Mouse (Mus musculus): ENCODE results near the gene Tead1.

Tead1 gene

DNA sequence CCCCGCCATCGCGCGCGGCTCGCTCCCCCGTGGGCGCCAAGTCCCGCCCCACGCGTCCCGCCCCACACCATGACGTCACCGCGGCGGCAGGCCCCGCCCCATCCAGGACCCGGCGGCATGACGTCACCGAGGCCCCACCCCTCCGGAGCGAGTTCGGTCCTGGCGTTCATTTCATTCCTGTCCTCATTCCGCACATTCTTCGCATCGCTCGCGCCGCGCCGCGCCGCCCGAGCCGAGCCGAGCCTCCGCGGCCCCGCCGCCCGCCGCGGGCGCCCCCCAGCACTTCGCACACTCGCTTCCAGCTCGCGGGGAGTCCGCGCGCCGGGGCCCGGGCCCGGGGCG lies at the start of gene Tead1:
Gene Tead1 (plus strand): TSS at position 148 of the 342 bp plus-strand sequence.
- peak; percentile 86 for DNase-seq (ENCODE audit: low read depth, low spot score)

DNA sequence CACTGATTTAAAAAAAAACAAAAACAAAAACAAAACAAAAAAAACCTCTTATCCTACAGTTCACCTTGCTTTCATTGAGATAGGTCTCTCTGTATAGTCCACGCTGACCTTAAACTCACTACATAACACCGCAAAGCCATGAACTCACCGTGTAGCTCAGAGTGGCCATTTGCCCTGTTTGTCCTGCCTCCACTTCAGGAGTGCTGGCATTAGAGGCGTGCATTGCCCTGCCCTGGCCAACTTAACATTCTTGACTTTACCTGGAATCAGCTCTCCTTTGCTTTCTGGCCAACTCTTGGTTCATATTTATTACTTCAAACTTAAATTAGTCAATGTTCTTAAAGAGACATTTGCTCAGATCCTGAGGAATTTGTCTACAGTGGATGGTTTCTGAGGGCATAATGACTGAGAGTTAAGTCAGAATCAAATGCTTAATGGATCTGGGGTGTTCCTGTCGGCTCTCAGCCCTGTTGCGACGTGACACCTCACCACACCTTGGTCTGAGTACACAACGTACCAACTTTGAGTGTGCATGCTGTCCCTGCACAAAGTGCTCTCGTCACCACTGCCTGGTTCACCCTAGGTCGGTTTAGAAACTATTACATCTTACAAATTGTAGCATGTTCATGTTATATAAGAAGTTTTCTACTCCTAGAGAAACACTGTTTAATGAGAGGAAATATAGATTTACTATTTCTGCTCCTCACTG lies 44.5 kb upstream of the Tead1 start:
- no peak for DNase-seq (ENCODE audit: low read depth, low spot score)

DNA sequence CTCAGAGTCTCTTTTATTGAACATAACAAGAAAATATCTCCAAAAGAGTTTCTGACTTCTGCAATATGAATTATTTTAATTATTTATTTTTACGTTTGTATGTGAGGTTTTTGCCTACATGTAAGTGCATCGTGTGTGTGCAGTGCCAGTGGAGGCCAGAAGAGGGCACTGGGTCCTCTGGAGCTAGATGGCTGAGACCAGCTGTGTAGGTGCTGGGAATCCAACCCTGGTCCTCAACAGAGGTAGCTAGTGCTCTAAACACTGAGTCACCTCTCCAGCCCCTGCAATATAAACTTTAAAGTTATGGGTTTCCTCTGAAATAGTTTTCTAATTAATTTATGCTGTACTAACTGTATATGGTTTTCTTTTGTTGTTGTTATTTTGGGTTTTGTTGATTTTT lies 43.2 kb upstream of the Tead1 start:
- DNase-seq (ENCODE audit: low read depth, low spot score), result no peak

DNA sequence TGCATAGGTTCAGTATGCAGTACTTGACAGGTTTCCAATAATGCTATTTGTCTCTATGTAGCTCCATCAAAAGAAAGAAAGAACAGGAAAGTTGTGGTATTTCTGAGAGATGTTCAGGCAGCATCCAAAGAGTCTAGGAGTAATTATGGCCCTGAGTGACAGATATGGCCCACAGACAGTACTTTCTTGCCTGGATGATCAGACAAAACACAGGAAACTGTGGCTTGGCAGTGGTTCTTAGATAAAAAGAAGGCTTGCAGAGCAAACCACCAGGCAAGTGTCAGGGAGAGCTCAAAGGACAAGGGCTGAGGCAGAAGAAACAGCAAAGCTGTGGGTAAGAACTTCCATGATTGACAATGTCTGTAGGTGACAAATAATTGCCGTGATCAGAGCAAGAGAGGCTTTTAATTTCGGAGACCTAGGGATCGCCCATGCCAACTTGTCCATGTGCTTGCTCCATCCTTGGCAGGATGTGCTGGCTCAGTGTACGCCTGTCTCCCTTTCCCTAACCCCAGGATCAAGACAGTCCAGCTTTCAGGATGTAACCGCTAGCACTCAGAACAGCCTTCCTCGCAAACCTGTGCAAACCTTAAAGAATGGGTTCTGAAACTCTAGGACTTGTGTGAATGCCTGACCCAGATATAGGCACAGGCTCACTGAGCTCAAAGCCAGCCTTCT lies 35.1 kb upstream of the Tead1 start:
- DNase-seq (ENCODE audit: low read depth, low spot score), result no peak

DNA sequence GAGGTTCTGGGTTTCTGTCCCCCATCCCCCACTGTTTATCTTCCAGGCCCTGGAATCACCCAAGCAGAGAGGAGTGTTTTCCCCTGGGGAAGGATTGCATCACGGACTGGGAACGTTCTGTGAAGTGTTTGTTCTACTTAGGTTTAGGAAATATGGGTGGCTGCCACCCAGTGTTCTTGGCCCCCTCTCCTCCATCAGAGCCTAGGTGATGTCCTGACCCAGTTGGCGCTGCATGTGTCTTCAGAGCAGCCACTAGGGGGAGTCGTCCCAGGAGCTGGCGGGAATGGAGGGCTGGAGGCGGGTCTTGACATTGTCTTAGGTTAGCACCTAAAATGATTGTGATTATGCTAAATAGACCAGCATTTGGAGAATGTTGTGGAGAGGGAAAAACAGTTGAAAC lies 34.4 kb upstream of the Tead1 start:
- peak; percentile 52 for DNase-seq (ENCODE audit: low read depth, low spot score)

DNA sequence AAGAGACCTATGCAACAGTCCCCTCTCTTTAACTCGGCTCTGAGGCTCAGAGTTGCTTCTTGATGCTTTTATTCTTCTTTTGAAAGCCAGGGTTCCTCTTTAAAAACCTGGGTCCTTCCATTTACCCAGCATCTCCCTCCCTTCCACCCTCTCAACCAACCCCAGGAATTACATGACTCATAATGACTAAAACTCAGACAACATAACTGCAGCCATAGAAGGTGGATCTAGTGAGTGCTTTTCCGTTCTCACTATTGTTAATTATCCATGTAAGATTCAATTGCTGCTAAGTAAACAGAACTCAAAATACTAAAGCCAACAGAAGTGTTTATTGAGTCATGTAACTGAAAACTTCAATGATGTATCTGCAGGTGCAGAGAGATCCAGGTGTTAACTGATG lies 33.4 kb upstream of the Tead1 start:
- no peak for DNase-seq (ENCODE audit: low read depth, low spot score)

DNA sequence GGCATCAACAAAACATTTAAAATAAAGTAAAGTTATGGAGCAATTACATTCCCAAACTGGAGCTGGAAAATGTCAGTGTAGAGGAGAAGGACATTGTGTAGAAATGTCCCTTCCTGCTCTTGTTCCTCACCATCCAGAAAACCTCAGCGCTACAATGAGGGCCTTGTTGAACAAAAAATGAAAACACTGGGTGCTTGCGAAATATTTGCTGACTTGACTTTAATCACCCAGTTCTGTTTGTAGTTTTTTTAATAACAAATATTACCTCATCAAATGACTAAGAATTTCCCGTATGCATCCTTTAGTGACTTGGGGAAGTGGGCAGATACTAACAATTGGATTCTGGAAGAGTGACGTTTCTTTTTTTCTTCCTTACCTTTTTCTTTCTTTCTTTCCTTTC lies 31.7 kb upstream of the Tead1 start:
- no peak for DNase-seq (ENCODE audit: low read depth, low spot score)

DNA sequence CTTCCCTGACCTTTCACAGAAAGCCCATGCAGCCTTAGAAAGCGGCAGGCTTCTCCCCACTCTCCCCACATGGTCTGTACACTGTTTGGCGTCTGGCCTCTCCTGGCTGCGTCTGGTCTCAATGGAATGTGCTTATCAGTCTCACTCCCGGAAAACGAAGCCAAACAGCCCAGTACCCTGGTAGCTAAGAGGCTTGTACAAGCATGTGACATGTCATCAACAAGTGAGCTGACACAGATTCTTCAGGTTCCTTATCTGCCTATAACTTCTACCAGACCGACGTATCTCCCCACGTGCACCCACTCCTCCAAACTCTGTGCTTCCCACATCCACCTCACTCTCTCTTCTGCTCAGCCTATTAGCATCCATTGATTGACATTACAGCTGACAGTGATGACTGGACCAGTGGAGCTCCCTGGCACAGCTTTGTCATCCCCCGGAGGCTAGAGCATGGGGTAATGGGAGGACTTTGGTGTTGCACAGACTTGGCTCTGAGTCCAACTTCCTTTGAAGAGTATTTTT lies 22.9 kb upstream of the Tead1 start:
- DNase-seq (ENCODE audit: low read depth, low spot score), result peak; percentile 22

DNA sequence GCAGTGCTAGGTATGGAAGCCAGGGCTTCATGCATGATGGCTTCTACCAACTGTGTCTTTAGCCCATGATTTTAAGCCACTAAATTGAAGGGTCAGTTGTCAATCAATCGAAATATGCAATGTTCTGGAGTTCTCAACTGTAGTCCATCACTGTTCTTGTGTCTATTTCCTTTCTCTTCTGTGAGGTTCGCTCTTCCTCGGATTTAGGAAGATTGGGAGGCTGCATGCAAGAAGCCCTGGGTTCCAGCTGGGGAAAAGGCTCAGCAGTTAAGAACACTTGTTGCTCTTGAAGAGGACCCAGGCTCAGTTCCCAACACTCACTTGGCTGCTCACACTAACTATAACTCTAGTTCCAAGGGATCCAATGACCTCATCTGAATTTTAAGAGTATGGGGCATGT lies 20.2 kb upstream of the Tead1 start:
- DNase-seq (ENCODE audit: low read depth, low spot score), result no peak

DNA sequence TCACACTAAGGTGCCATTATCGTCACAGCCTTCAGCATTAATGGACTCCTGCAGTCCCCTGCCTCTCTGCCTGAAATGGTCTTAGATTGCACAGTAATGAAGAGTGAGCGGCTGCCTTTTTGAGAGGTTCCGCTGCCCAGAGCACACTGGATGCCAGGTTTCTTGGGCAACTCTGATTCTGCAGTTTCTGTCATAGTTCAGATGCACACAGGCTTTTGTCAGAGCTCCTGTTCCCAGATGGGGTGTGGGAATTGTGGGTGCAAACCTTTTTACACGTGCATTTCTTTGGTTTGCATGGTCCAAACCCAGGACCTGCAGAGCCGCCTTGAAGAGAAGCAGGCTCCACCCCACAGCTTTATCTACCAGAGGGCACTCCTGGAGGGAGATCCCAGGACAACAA lies 19.3 kb upstream of the Tead1 start:
- DNase-seq (ENCODE audit: low read depth, low spot score), result no peak

DNA sequence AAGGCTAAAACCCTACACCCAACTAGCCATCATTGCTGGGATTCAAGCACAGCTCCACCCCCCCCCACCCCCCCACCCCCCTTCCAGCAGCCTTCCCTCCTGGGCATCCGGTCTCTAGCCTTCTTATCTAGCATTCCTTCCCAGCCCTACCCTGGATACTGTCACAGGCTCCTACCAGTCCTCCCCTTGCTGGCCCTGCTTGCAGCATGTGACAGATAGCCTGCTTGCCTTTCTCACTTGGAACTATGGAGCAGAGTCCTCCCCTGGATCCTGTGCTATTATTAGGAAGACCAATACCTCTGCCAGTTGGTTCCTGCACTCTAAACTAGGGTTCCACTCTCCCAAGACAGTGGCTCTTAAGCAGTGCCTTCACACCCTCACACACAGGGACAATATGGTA lies 18.8 kb upstream of the Tead1 start:
- peak; percentile 7 for DNase-seq (ENCODE audit: low read depth, low spot score)

DNA sequence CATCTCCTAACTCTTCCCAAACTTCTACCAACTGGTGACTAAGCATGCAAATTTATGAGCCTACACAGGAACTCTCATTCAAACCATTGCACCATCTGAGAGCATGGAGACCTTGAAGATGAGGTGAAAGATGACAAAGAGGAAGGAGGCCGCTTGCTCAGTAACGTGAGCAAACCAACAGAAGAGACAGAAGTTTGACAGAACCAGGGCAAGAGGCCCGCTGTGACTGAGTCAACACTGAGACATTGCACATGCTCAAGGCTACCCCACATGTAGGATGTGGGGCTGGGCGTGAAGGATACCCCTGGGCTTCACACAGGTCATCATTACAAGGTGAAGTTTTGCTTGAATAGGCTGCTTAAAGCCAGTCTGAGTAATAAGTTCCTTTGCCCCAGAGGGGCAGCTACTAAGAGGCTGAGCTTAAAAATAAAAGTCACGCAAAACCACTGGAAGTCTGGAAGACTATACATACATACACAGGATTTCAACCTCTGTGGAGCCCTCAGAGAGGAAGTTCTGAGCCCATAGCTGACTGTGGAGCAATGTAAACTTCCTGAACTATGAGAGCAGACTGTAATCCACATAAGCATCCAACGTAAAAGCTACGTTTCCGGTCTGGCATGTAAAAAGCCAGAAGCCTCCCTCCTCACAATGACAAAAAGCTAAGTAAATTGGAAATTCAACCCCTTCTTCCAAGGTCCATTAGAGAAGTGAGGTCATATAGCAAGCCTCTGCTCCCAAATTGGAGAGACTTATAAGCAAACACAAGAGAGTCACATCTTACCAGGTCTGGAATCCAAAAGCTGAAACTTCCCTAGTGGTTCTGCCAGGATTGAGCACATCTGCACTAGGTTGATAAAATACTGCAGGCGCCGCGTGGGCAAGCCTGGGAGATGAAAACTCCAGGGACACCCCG lies 16.5 kb upstream of the Tead1 start:
- DNase-seq (ENCODE audit: low read depth, low spot score), result peak; percentile 20

DNA sequence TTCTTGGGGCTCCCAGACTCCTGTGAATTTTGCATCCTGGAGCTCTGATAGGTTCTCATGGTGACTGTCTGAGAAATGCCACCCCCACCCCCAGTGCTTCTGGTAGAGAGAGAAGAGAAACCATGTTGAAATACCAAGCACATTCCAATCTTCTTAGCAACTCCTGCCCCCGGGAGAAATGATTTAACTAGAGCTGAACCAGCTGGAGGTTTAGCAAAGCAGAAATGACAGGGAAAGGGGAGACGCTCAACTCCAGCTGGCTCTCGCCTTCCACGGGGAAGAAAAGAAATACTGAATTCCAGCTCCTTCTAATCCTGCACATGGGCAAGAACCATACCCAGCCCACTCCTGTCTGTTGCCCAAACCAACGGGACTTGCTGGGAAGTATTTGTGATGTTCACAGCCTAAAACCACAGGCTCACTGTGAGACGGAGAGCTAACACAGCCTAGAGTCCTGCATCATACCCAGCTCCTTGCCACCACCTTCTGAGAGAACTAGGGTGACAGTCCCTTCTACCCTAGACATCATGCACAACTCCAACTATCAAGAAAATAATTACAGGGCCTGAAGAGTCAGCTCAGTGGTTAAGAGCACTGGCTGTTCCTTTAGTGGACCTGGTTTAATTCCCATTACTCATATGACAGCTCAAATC lies 15.7 kb upstream of the Tead1 start:
- DNase-seq (ENCODE audit: low read depth, low spot score), result peak; percentile 21

DNA sequence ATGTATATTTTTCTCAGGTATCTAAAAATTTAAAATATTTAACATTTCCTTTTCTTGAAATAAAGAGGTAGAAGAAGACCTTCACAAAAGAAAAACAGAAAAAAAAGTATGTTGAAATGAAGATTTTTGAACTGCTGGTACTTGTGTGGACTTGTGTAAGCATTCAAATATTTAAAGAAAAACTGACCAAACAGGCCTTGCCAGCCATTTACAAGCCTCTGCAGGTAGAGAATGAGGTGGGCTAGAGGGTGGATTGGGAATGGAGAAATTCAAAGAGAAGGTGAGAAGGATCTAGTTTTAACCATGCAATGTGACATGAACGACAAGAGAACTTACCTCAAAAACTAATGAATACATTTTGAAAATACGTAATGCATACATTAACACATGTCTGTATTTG lies 9.1 kb upstream of the Tead1 start:
- DNase-seq (ENCODE audit: low read depth, low spot score), result no peak

DNA sequence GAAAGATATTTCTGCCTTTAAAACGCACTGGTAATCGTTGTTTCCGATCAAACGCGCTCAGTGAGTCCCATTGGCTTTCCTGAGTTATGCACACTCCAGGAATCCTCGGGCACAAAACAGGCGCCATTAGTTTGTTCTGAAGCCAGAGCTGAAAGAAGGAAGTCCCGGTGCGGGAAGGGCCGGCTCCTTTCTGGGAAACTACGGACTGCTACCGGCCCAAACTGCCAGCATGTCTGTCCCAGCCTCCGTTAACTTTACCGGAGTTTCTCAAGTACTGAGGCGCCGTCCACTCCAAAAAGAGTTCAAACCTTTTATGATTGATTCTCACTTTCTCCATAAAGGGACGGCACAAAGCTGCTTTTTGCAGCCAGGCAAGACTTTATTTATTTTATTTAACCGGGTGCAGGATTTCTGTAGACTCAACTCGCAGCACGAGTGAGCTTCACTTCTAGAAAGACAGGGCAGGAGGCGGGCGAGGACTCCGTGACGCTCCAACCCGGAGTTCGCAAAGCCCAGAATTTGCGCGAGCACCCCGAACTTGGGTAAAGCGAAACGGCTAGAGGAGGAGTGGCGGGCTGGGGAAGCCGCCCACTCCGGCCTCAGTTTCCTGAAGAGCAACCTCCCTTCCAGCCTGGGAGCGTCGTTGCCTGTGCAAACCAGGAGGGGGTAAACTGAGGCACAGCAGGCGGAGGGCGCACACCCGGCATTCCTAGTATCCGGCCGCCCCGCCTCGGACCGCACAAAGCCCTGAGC lies 524 bp upstream of the Tead1 start:
- DNase-seq (ENCODE audit: low read depth, low spot score), result peak; percentile 38

DNA sequence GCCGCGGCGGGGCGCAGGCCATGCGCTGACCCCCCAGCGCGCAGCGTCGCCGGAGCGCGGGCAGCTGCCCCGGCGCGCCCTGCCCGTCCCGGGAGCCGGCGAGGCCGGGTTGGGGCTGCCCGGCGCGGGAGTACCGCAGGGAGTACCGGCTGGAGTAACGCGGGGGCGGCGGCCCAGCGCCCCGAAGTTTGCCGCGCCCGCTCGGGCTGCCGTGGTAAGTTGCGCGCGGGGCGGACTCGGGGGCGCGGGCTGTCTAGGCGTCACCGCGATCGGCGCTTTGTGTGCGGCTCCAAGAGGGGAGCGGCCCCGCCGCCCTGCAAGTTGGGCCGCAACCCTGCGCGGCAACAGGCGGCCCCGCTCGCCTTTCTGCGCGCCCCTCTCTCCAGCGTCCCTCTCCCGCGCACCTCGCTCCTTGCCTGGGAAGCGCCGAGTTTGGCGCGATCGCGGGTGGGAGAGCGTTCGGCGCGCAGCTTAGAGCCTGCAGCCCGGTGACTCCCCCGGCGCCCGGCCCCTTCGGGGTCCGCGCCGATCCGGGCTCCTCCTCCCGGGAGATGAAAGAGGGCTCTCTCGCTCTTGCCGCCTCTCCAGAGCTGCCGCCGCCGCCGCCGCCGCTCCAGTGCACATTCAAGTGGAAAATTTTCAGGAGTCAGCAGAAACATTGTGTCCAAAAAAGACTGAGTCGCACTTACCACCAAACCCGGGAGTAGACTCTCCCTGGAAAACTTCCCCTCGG lies 561 bp downstream of the Tead1 start:
- no peak for DNase-seq (ENCODE audit: low read depth, low spot score)

DNA sequence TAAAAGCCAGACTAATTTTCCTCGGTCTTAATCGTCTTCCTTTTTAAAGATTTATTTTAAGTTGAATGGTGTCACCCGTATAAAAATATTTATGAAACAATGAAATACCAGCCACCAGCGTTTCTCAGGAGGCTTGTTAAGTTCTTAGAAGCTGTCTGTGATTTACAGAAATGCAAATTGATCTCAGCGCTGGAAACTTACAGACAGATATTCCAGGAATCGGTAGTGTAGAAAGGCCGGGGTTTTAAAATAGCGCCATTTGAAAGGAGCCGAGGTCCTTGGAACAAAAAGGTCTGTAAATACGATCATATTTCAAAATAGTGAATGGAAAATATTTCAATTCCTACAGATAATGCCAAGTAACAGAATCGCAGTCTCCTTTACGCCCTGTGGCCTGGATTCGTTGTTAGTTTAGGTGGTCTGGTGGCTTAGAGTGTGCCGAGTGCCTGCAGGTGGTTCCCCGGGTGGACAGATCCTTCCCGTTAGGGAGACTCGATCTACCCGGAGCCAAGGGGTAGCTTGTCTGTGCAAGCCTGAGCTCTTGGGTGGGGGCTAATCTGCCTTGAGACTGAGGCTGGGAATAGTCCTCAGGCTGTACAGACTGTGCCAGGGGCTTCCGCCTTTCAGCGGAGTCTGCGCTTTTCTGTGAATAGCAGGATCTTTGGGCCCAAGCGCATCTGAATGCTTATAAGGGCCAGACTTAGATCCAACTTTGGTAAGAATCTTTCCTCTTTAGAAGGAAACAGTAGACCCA lies 1.6 kb downstream of the Tead1 start:
- DNase-seq (ENCODE audit: low read depth, low spot score), result peak; percentile 58

DNA sequence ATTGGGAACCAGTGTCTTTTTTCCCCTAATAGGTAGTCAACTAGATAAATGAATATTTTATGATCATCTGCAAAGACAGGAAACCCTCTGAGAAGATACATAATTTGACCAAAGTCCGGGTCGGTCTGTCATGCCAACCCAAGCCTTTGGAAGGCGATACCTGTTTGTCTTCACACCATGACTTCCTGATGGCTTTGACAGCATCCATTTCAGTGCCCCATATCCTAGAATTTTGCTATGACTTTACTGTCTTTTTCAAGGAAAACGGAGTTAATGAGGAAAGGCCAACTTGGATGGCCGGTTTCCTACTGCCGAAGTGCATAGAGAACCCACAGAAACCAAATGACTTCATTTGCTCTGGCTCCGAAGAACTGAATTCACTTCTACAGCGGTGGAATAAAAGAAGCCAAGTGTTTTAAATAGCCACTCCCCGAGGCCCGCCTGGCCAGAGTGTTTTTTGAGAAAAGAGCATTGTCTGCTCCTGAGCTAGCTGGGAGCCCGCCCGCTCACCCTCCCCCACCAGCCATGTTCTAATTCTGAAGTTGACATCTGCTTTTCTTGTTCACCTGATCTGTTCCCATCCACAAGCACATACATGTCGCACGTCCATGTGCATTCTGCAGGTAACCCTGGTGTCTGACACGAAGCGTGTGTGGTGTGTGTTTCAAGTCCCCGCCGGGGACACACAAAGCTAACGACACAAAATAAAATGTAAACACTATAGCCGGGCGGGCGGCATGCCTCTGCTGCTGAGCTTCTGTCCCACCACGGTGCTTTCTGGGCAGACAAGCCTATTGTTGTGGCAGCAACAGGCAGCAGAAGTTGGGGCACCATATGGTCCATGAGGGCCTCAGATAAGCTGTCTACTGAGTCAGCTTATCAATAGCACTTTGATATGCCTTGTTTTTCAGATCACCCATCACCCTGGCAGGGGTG lies 5.8 kb downstream of the Tead1 start:
- no peak for DNase-seq (ENCODE audit: low read depth, low spot score)

DNA sequence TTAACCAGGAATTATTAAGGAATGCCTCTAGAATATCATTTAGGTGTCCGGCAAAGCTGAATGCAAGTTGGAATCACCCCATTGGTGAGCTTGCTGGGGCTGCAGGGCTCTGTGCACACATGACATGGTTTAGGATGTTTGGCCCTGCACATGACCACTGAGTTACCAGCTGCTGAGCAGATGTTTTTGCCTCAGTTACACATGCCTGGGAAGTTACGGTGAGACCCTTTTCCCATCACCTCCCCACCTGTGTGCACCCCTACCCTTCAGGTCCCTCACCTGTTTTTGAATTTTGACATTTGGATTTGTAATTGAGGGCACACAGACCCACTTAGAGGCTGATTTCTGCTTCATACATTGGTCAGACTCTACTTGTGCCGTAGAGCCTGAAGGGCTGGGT lies 6.9 kb downstream of the Tead1 start:
- no peak for DNase-seq (ENCODE audit: low read depth, low spot score)

Measured in skeletal muscle tissue, adult 2 months (tissue).